ENCODE assay signal across 7 mouse cellular contexts in the genomic region with DNA sequence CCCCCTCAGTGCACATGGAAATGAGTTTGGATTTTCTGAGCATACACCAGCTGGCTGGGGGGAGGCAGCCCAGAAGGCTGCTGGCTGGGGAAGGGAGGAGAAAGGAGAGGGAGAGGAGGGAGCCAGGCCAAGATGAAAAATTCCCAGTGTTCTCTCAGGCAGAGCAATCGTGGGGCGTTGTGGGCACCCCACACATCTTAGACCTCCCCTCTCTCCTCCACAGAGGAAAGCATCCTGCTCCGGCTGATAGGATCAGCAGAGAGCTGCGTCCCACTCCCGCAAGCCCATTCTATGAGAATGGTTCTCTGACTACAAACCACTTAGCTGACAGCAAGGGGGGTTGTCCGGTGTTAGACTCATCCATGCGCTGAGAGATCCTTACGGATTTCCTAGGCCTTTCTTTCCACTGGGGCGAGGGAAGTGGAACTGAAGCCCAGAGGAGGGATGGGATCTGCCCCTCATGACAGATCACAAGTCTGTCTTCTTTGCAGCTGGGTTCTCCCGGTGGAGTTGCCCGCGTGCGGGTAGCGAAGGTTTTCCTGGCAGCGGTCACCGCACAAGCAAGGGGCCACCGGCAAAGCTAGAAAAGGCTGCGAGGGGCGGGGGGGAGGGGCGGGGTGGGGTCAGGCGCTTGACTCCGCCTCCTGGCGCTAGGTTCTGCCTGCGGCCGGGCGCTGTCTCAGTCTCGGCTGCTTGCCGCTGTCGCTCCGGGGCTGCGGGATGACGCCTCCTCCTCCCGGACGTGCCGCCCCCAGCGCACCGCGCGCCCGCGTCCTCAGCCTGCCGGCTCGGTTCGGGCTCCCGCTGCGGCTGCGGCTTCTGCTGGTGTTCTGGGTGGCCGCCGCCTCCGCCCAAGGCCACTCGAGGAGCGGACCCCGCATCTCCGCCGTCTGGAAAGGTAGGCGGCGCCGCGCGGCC. TPM values are rescaled to one million over a fixed set of nuclear protein-coding genes. Genes with fewer than 3 reads are reported as not detected.
DNase-seq lines count a peak whose midpoint lies in the region; ATAC-seq and TF ChIP-seq lines count a peak whose summit lies in the region.

Sema7a (plus strand) TSS at position 682 of the 918 bp plus-strand sequence.

- peak; percentile 88 for TF ChIP-seq POLR2A in small intestine, adult 2 months (IDR thresholded peaks at IDR 0.05; ENCODE audit: low read depth, low read length)

- no peak within 1 kb of the TSS for H3K27ac ChIP-seq in intestine, embryonic 16.5 days (ENCODE audit: low read length)
- peak within 1 kb of the TSS; percentile 89 for H3K27ac ChIP-seq in midbrain, embryonic 12.5 days (replicated peaks)
- H3K27ac ChIP-seq in small intestine, adult 2 months (ENCODE audit: insufficient read depth, low read depth, low read length): 0 out of 2 replicates have a peak within 1 kb of the TSS, but pooled peaks have one; percentile 3

- H3K9me3 ChIP-seq in intestine, embryonic 16.5 days (ENCODE audit: control insufficient read depth, low read length): no peaks in the 10 kb centered on the region
- no peaks in the 10 kb centered on the region for H3K9me3 ChIP-seq in midbrain, embryonic 12.5 days

- 3% methylated on average over 59 of the region's 60 CpGs for WGBS in intestine, embryonic 16.5 days
- WGBS in midbrain, embryonic 12.5 days: under 1% methylated on average over 50 of the region's 60 CpGs
- WGBS in small intestine, adult 2 months: 4% methylated on average over 50 of the region's 60 CpGs

- H3K36me3 ChIP-seq in intestine, embryonic 16.5 days (ENCODE audit: control insufficient read depth, insufficient read depth, low read length): no peaks in the 10 kb centered on the region
- no peaks in the 10 kb centered on the region for H3K36me3 ChIP-seq in midbrain, embryonic 12.5 days
- no peaks in the 10 kb centered on the region for H3K36me3 ChIP-seq in small intestine, adult 2 months (ENCODE audit: control insufficient read depth, insufficient read depth, low read length)

- peak within 1 kb of the TSS; percentile 86 for H3K4me3 ChIP-seq in intestine, embryonic 16.5 days (ENCODE audit: low read length)
- peak within 1 kb of the TSS; percentile 77 for H3K4me3 ChIP-seq in midbrain, embryonic 12.5 days
- peak within 1 kb of the TSS; percentile 90 for H3K4me3 ChIP-seq in small intestine, adult 2 months (ENCODE audit: low read depth, low read length)

- peak within 1 kb of the TSS; percentile 75 for H3K9ac ChIP-seq in intestine, embryonic 16.5 days (ENCODE audit: low read depth, low read length)
- peak within 1 kb of the TSS; percentile 74 for H3K9ac ChIP-seq in midbrain, embryonic 12.5 days (replicated peaks)

- H3K4me1 ChIP-seq in intestine, embryonic 16.5 days (ENCODE audit: control insufficient read depth, insufficient read depth, low read length): peaks cover 8% of the 10 kb centered on the region
- peaks cover 27% of the 10 kb centered on the region for H3K4me1 ChIP-seq in midbrain, embryonic 12.5 days
- peaks cover 15% of the 10 kb centered on the region for H3K4me1 ChIP-seq in small intestine, adult 2 months (ENCODE audit: control insufficient read depth, insufficient read depth, insufficient read length, low read length)

- peak; percentile 90 for ATAC-seq in intestine, embryonic 16.5 days
- ATAC-seq in midbrain, embryonic 12.5 days (ENCODE audit: low FRiP score, low read depth): peak; percentile 87

- H3K27me3 ChIP-seq in intestine, embryonic 16.5 days (replicated peaks; ENCODE audit: control insufficient read depth, insufficient read depth, low read length): peaks cover 18% of the 10 kb centered on the region
- peaks cover 68% of the 10 kb centered on the region for H3K27me3 ChIP-seq in midbrain, embryonic 12.5 days
- no peaks in the 10 kb centered on the region for H3K27me3 ChIP-seq in small intestine, adult 2 months (ENCODE audit: control insufficient read depth, insufficient read depth, low read length)

- intact Hi-C loops in left cerebral cortex, postnatal 4 days (cut with DNase I): loop anchor here (5.0 kb wide), 1 partner anchor 58 kb away; no protein-coding TSS in a partner anchor

- peak; percentile 54 for DNase-seq in adrenal gland, adult 8-10 months
- DNase-seq in embryo, embryonic 11 days: peak; percentile 89
- no peak for DNase-seq in gonadal fat pad, adult 2 months (ENCODE audit: low read depth)
- peak; percentile 90 for DNase-seq in left cerebral cortex, postnatal 4 days

- TF ChIP-seq CTCF in small intestine, adult 2 months (IDR thresholded peaks at IDR 0.05; ENCODE audit: extremely low read depth, insufficient read length, insufficient replicate concordance, low read depth, low read length): no peak

- peak within 1 kb of the TSS; percentile 96 for H3K4me2 ChIP-seq in intestine, embryonic 16.5 days (ENCODE audit: low read depth, low read length)
- peak within 1 kb of the TSS; percentile 97 for H3K4me2 ChIP-seq in midbrain, embryonic 12.5 days (replicated peaks)

RNA-seq across cellular contexts. Expression of gene Sema7a, which starts in this region (rescaled TPM):
- total RNA-seq in adrenal gland, adult 8-10 months (2022): 10 to 100 TPM in 3 of 4 experiments, 1 to 10 TPM in 1; 9.5 to 23.8 (median 17.6) TPM
- polyA plus RNA-seq in gonadal fat pad, adult 2 months (2012; rRNA removed): 32.3 and 32.5 TPM in 2 replicates
- 0.54 and 0.72 TPM in 2 replicates for polyA plus RNA-seq in intestine, embryonic 16.5 days (2015; fragmentation: Nextera tagmentation; extraction: Ambion mirVana)
- 100 to 1,000 TPM; 128 to 151 TPM for total RNA-seq in left cerebral cortex, postnatal 4 days (2021)
- 0.64 and 1.0 TPM in 2 replicates for polyA plus RNA-seq in midbrain, embryonic 12.5 days (2016; fragmentation: Nextera tagmentation; extraction: Ambion mirVana)
- 12.9 and 52.6 TPM in 2 replicates for polyA plus RNA-seq in small intestine, adult 2 months (2012; rRNA removed)

Comparison
In these comparisons a context has a peak if more than half of its experiments do, and no peak if none do; other contexts are left out.
1. RNA of gene Sema7a (total RNA-seq): 128 to 151 TPM in left cerebral cortex, postnatal 4 days; 9.5 to 23.8 TPM in adrenal gland, adult 8-10 months; every median in the first group is over 4 times any median in the second.
2. Peak in ATAC-seq, H3K4me3 ChIP-seq, H3K9ac ChIP-seq and H3K4me2 ChIP-seq in intestine, embryonic 16.5 days; RNA of the gene not detected or under 1 TPM.
3. Peak in every context shown above with its lines, with median percentiles within 50 percentile points of each other: H3K4me3 ChIP-seq.